Mouse (Mus musculus) heart, adult 11 months (tissue): ENCODE results near the gene Rrad.

Experiments used
- DNase-seq: peaks from one replicate; pipeline ENCODE4 v3.0.0; 2022

Rrad gene

DNA sequence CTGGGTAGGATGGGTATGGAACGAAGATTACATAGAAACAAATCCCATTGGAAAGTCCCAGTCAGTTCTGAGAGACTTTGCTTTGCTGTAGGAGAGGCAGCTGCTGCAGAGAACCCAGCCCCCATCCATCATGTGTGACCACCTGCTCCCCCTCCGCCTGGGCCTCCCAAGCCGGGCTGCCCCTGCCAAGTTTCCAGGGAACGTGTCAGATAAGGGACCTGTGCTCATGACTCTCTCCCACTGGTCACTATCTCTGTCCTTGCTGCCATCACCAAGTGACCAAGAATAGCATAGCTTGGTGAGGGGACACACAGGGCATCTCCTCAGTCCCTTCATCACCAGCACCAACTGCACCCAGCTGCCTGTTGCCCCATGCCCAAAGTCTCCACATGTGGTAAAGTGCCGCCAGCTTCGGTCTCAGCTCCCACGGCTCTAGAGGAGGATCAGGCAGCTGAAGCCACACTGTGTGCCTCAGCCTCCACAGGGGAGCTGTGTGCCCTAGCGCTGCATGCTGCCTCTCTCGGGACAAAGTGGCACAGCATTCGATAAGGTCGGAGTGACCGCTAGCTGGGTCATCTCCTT lies 20.9 kb downstream of the Rrad start:
- peak; percentile 99 for DNase-seq

DNA sequence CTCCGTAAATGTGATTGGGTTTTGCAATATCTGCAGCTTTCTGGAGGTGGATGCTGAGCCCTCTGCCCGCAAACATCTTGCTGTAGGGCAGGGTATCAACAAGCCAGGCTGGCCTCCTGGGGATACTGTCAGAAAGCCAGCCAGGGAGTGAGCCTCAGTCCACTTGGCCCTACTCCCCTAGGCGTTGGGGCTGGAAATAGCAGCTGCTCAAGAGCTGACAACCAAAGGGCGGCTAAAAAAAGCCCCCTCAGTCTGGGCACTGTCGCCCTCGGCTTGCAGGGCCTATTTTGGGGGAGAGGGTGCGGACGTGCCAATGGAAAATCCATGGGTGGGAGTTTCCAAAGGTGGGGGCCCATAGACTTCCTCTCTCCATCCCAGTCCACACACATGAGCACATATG lies 21.9 kb downstream of the Rrad start:
- peak; percentile 99 for DNase-seq

DNA sequence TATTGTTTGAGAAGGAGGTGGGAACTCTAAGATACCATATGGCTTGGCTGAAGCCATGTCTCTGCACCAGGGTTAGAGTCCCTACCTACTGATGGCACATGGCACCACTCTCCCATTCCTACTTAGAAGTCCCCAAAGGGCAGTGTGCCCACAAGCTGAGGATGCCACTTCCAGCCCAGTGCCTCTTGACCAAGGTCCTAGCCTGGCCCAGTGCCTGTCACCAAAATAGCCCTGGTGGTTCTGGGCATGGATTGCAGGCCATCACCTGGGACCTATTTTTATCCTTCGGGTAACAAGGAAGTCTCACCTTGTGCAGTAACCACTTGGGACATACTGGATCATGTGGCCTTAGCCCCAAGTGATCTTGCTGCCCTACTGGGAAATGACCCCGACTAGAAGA lies 23.2 kb downstream of the Rrad start:
- peak; percentile 99 for DNase-seq

DNA sequence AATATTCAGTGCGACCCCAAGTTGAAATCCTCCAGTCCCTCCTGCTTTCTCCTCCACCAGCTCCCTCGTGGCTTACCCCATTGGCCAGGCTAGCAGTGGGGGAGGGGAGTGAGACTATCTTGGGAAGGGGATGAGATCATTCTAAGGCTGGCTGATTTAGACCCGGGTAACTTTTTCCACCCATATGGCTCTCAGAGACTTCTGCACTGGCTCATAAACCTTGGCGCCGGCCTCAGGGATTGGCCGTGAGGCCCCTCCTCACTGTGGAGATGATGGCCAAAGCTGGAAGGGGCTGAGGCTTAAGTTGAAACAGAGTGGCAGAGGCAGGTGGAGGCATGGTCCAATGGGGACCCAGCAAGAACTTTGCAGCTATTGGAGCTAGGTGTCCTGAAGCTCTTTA lies 24.8 kb downstream of the Rrad start:
- peak; percentile 94 for DNase-seq

DNA sequence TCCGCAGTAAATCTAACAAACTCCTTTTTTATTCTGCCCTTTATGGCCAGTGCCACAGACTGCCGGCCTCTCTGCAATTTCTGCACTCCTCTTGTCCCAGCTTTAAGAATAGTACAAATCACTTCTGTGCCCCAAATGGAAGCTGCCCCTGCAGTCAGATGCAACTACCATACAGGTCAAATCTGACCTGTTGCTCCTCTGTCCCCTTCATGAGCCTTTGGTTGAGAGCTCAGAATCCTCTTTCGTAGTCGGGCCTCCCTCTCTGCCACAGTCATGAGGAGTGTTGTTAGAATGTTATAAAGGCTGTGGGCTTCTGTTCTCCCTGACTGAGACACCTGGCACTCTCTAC lies 27.9 kb downstream of the Rrad start:
- peak; percentile 70 for DNase-seq

DNA sequence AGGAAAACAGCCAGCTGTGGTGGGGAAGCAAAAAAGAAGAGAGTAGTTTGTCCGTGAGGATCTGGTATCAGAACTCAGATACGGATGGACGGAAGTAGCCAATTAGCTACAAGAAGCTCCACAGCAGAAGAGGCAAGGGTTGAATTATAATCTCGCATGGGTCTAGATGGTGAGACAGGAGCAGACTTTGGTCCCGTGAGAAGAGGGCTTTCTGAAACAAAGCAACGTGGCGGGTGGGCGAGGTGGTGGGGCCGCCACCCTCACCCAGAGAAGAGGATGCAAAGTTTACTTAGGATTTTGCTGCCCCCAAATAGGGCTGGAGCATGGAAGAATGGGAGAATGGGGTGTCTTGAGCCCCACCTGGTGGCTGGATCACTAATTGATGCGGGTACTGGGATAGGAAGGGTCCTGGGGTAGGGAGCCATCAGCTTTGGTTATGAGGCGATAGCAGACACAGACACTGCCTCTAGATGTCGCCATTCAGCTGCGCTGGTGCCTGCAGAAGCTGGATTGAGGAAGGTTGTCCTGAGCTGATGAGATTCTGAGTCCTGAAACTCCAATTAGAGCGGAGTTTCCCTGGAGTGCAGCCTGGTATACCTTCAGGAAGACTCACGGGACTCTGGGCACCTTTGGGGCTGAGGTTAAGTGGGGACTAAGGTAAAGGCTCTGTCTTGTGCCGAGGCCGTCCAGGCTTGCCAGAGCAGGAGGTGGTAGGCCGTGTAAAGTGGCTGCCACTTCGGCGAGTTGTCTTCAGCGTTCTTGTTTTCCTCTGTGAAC lies 28.5 kb downstream of the Rrad start:
- DNase-seq = peak; percentile 99

DNA sequence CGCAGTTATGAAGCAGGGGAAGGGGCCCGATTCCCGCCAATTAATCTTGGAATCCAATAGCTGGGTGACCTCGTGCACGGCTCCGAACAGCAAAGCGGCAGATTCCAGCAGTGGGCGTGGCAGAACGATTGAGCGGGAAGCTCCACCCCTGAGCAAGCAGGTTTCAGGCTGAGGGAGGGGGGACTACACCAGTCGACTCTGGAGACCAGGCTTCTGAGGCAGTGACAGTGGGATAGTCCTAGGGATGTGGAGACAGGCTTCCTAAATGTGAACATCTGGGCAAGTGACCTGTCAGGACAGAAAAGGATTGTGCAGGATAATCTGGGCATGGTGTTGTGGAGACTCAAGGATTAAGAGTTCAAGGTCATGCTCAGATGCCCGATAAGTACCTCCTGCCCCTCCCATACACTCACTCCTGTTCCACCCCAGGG lies 29.2 kb downstream of the Rrad start:
- peak; percentile 88 for DNase-seq

DNA sequence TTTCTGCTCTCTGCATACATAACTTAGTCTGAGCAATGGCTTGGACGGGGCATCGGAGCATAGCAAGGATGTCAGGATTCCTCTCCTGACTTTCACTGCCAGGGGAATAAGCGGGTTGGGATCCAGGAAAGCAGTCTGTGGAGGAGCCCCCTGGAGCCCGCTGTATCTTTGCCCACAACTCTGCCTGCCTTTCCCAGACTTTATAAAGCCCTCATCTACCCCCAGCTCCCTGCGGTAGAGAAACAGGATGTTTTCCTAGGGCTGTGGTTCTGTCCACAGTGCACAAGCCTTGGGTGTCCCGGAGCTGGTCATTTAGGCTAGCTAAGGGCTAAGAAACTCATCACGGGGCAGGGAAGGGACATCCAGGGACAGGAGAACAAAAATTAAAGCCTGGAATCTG lies 29.7 kb downstream of the Rrad start:
- DNase-seq = peak; percentile 88

DNA sequence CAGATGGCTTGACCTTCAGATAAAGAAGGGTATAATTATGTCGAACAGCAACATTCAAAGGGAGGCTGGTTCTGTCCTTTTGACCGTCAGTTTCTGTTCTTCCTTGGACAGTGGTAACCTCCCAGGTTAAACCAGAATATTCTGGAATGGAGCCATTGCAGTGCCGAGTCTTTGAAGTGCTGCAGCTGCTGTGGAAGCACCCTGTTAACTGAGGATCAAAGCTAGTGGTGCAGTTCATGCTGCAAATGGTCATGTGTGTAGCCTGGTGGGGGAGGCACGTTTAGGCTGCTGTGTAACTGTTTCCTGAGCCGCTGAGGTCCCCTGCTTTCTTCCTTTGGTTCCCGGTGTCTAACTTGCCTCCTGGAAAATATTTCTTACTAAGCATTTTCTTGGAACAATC lies 32.6 kb downstream of the Rrad start:
- peak; percentile 72 for DNase-seq

DNA sequence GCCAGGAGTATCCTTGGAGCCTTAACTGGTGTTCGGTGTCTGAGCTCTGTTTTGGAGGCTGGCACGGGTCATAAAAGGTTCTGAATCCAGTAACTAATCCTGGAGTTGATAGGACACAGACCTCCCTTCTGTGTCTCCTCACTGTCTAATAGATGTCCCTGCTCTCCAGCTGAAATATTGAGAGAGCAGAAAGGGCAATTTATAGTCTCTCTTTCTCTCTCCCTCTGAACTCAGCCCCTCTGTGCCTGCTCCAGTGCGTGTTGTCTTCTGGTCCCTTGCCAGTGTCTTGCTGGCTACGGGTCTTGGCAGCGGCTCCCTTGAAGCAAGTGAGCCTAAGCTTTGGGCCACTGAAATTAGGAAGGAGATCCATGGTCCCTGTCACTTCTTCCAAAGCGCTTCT lies 33.5 kb downstream of the Rrad start:
- DNase-seq = peak; percentile 78

DNA sequence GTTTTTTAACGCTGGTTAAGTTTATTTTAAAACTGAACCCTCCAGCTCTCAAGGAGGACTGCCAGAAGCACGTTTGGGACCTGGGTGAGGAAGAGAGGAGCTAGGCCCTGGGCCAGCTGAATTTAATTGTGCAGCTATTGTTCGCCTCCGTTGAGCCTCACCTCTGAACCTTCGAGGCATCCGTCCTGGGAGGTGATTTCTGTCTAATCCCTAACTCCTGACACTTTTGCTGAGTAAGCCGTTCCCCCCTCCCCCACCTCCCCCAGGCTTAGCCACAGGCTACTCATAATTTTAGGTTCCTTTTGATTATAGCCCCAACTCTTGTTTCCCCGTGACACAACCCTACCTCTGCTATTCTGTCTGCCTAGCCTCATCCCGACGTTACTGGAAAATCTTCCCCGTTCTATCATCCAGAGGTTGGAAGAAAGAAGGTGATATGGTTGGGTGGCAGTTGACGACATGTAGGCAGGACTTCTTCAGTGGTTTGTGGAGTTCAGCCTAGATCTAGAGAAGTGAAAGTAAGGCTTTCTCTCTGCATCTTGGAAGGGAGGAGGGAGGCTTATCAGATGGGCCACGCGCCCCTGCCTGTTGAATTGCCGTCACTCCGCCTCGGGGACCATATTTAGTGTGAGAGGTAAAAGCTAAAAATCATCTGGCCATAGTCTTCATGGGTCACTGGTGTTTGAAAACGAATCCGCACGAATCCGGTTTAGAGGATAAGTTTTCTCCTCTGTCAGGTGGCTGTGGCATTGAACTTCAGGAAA lies 35.2 kb downstream of the Rrad start:
- peak; percentile 81 for DNase-seq

DNA sequence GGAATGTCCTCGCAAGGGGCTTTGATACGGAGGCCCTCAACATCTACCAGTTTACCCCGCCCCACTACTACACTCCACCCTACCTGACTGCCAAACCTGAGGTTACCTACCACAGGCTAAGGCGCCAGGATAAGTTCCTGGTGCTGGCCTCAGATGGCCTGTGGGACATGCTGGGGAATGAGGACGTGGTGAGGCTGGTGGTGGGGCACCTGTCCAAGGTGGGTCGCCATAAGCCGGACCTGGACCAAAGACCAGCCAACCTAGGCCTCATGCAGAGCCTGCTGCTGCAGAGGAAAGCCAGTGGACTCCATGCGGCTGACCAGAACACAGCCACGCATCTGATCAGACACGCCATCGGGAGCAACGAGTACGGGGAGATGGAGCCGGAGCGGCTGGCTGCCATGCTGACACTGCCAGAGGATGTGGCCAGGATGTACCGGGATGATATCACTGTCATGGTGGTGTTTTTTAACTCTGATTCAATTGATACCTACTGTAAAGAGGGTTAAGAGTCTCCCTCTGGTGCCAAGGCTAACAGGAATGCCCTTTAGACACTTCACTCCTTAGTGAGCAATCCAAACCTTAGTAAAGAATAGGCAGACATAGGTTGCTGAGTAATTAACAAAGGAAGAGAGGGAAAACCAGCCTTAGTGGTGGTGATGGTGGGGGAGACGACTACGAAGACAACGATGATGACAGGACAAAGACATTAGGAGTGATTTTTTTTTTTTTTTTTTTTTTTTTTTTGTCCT lies 36.3 kb downstream of the Rrad start:
- DNase-seq = peak; percentile 89

DNA sequence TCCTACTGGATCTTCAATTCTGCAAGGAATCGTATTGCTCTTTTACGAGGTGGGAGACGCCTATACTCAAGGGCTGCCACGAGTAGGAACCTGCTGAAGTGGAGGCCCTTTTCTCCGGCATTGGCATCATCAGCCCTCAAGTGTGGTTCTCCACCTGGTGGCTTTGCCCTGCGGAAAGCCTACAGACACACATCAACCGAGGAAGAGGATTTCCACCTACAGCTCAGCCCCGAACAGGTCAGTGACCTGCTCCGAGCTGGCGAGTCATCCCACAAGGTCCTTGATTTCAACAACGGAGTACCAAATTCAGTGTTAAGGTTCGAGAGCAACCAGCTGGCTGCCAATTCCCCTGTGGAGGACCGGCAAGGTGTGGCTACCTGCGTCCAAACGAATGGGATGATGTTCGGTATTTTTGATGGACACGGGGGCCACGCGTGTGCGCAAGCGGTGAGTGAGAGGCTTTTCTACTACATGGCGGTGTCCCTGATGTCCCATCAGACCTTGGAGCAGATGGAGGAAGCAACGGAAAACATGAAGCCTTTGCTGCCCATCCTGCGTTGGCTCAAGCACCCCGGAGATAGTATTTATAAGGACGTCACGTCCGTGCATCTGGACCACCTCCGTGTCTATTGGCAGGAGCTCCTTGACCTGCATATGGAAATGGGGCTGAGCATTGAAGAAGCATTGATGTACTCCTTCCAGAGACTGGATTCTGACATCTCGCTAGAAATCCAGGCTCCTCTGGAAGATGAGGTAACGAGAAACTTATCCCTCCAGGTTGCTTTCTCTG lies 37.4 kb downstream of the Rrad start:
- peak; percentile 87 for DNase-seq

DNA sequence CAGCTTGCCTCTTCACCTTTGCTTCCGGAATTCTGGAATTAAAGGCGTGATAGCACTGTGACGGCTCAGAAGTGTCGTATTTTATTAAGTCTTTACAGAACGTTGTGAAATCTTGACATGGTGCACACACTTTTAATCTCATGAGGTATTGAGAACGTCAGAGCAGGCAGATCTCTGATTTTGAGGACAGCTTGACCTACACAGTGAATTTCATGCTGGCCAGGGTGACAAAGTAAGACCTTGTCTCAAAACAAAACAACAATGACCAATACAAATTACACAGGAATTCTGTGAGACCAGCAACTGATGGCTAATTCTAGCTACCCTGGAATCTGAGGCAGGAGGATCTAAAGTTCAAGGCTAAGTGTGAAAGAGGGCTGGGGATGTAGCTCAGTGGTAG lies 38.6 kb downstream of the Rrad start:
- peak; percentile 65 for DNase-seq

DNA sequence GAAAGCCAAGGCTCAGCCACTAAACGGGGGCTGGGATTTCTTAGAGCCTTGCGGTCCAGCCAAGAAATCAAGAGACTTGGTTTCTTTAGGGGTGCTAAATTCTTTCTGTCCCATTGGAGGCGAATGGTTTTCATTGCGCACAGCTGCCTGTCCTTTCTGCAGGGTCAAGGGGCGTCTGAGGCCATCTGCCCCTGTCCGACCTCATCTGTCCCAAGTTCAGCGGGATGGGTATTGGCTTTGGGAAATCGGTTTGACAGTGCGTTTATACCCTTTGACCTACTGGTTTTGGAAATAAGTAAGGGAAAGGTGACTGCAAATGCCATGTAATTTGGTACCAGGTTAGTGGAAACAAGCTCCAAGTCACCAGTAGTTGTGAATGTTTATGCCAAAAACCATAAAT lies 39.3 kb downstream of the Rrad start:
- no peak for DNase-seq

DNA sequence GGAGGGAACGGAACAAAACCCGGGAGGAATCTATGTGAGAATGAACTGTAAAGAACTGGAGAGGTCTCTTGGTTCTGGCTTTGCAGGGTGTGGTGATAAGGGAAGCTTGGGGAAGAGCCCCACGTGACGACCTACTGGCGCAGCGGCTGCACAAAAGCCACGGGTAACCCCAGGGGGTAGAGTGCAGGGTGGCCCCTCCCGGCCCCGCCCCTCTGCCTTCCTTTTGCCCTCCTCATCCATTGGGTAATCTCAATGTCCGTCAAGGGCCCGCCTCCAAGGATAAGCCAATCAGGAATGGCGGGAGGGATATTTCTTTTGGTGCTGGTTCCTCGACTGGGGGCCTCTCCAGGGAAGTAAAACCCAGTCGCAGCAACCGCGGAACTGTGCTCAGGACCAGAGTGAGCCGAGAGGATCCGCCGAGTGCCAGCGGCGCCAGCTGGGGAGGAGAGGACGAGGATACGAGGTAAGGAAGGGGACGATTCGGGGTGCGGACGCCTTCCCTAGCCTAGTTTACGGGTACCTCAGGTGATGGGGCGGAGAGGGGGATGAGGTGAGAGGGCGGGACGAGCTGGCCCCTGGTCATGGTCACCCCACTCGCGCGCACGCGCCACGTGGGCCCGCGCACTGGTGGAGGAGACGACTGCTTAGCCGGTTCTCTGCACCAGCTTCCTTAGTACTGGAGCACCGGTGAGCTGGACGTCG lies 39.8 kb downstream of the Rrad start, which contains the start of gene Pdp2:
TSS of gene Pdp2 (plus strand) at position 319 of the 702 bp plus-strand sequence.
- DNase-seq = peak; percentile 100

DNA sequence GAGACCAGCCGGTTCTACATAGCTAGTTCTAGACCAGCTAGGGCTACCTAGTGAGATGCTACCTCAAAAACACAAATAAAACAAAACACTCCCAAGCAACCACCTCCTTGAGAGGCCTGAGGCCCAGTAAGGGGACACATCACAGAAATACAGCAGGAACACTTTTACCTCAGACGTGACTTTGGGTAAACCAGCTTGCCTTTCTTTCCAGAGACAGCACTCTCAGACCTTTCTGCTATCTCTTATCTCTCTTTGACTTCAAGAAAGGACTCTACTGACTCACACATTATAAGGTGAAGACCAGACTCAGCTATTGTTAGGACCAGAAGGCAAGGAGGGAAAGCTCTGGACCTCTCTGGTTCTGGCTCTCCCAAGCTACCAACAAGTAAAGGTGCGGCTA lies 40.8 kb downstream of the Rrad start:
- DNase-seq = peak; percentile 79

DNA sequence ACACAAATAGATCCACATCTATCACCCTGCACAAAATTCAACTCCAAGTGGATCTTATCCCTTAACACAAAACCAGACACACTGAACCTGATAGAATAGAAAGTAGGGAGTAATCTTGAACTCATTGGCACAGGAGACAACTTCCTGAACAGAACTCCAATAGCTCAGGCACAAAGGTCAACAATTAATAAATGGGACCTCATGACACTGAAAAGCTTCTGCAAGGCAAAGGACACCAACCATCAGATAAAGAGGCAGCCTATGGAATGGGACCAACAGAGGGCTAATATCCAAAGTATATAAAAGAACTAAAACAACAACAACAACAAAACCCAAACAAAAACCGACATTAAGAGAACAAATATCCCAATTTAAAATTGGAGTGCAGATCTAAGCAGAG lies 46.6 kb downstream of the Rrad start:
- peak; percentile 2 for DNase-seq
